Mouse (Mus musculus) forebrain, embryonic 12.5 days (tissue): ENCODE measurements at regions not wholly inside any gene's neighbourhood (a gene's known extent, or its start where the extent isn't known, plus 50 kb on each side); places are given as distances from the start of the nearest gene placed in this dataset. TPM values are rescaled to one million over a fixed set of nuclear protein-coding genes. Genes with fewer than 3 reads are reported as not detected.

Source experiments
- ATAC-seq: fragments of 200-750 bp; cut with Nextera tagmentation; 2 replicates; pipeline ENCODE4 v1.8.0; 2017; ENCODE audit warnings: moderate TSS enrichment; ENCODE audit not compliant: low FRiP score
- H3K27ac ChIP-seq: fragments of 300-500 bp; sonication (generic); 2 replicates; pipeline ENCODE4 v1.5.1; 2016; ENCODE audit warnings: mild to moderate bottlenecking
- H3K27me3 ChIP-seq: fragments of 300-500 bp; sonication (generic); 2 replicates; pipeline ENCODE4 v1.6.1; 2016; ENCODE audit warnings: mild to moderate bottlenecking
- H3K36me3 ChIP-seq: fragments of 300-500 bp; sonication (generic); replicated peaks from 2 replicates; pipeline ENCODE4 v1.6.1; 2016; ENCODE audit warnings: mild to moderate bottlenecking
- H3K4me1 ChIP-seq: fragments of 300-500 bp; sonication (generic); 2 replicates; pipeline ENCODE4 v1.6.1; 2016
- H3K4me2 ChIP-seq: fragments of 300-500 bp; sonication (generic); 2 replicates; pipeline ENCODE4 v1.6.1; 2016; ENCODE audit warnings: mild to moderate bottlenecking, moderate library complexity
- H3K4me3 ChIP-seq: fragments of 300-500 bp; sonication (generic); replicated peaks from 2 replicates; pipeline ENCODE4 v1.5.1; 2016; ENCODE audit warnings: mild to moderate bottlenecking
- H3K9ac ChIP-seq: fragments of 300-500 bp; sonication (generic); 2 replicates; pipeline ENCODE4 v1.6.1; 2016; ENCODE audit warnings: mild to moderate bottlenecking
- H3K9me3 ChIP-seq: fragments of 300-500 bp; sonication (generic); 2 replicates; pipeline ENCODE4 v1.6.1; 2016
- WGBS: fragments of 180-500 bp; shearing (Covaris S2); methylation state at CpG from one replicate; pipeline ENCODE4 v1.1.7; 2016; 5-methylcytosine and 5-hydroxymethylcytosine counted together
- microRNA-seq: library from miRNA; unstranded; fragments of <30 nt; microRNA quantifications from one replicate; pipeline ENCODE4, GENCODE M21; 2017

GRCm38 (mm10) chr10:46333231-46333630, 755.6 kb downstream of the Hace1 start:
- no peak overlapping the region for H3K4me3 ChIP-seq
- H3K9ac ChIP-seq: no peak overlapping the region
- no peaks in the 10 kb centered on the region for H3K27me3 ChIP-seq
- H3K27ac ChIP-seq: no peak overlapping the region
- no peak overlapping the region for H3K4me2 ChIP-seq
- no peak for ATAC-seq
- H3K4me1 ChIP-seq: no peaks in the 10 kb centered on the region
- no peaks in the 10 kb centered on the region for H3K36me3 ChIP-seq
- H3K9me3 ChIP-seq: no peaks in the 10 kb centered on the region

GRCm38 (mm10) chr10:46345315-46345714, 767.7 kb downstream of the Hace1 start:
- no peak overlapping the region for H3K27ac ChIP-seq
- H3K4me2 ChIP-seq: no peak overlapping the region
- 0 out of 2 replicates have a peak, but pooled peaks cover 2% of the 10 kb centered on the region for H3K4me1 ChIP-seq
- H3K27me3 ChIP-seq: no peaks in the 10 kb centered on the region
- ATAC-seq: no peak
- no peak overlapping the region for H3K9ac ChIP-seq
- no peaks in the 10 kb centered on the region for H3K36me3 ChIP-seq
- no peak overlapping the region for H3K4me3 ChIP-seq
- H3K9me3 ChIP-seq: no peaks in the 10 kb centered on the region
- WGBS: 79% methylated on average over 4 of the region's 4 CpGs

DNA sequence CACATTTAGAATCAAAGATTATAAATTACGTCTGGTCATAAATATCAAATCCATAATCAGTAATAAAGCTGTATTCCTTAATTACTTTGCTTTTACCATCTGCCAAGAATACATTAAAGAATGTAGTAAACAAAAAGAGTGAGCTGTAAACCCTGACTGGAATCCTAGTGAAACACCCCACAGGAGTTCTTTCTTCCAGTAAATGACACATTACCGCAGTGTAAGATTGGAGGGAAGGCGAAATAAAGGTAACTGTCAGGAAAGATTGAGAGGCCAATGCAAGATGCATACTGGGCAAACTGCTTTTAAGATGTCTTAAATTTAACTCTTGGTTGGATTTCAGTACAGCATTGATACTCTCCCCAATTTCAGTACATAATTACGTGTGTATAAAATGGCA, 772.0 kb downstream of the Hace1 start:
- Histone ChIP-seq H3K4me1 (0 out of 2 replicates have a peak, but pooled peaks cover 3% of the 10 kb centered on the region), H3K4me2 (no peak overlapping the region), H3K9me3 (no peaks in the 10 kb centered on the region), H3K36me3 (no peaks in the 10 kb centered on the region), H3K27me3 (no peaks in the 10 kb centered on the region), H3K9ac (no peak overlapping the region), H3K4me3 (no peak overlapping the region), H3K27ac (no peak overlapping the region)
- 51% methylated on average over 4 of the region's 4 CpGs for WGBS
- ATAC-seq: no peak

DNA sequence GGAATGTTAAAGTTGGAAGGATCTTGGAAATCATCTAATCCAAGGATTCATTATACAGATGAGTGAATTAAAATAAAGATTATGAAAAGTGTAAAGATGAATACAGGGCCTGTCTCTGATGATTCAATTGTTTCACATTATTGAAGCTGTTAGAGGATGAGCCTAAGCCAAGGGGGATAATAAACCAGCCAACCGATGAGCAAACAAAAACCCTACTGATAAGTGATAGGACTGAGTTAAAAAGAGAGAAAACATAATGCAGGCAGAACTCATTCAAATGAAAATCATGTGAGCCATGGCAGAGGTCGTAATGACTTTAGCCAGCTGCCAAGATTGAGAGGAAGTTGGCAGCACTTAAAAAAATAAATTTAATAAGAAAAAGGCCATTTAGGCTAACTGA, 772.6 kb downstream of the Hace1 start:
- 0 out of 2 replicates have a peak, but pooled peaks cover 3% of the 10 kb centered on the region for H3K4me1 ChIP-seq
- H3K27ac ChIP-seq: no peak overlapping the region
- H3K4me3 ChIP-seq: no peak overlapping the region
- H3K4me2 ChIP-seq: no peak overlapping the region
- no peaks in the 10 kb centered on the region for H3K36me3 ChIP-seq
- ATAC-seq: no peak; the same call in 1 of the 2 replicates
- H3K27me3 ChIP-seq: no peaks in the 10 kb centered on the region
- 20% methylated on average over 2 of the region's 2 CpGs for WGBS
- no peak overlapping the region for H3K9ac ChIP-seq
- H3K9me3 ChIP-seq: no peaks in the 10 kb centered on the region

DNA sequence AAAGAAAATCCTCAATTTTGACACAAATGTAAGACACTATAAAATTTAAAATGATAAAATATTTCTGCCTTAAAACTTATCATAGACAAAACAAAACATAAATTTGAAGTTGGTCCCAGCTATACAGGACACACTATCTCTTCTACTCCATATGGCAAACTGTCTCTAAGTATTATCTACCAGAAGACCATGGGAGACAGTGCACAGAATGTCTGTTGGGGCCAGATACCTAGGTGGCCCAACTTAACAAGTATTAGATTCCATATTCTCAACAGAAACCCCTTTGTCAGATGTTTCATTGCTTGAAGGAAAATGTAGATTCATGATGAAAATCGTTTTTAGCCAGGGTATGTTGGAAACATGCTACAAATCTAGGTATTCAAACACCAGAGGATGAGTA, 779.1 kb downstream of the Hace1 start:
- H3K9me3 ChIP-seq: no peaks in the 10 kb centered on the region
- H3K4me3 ChIP-seq: no peak overlapping the region
- no peak overlapping the region for H3K4me2 ChIP-seq
- H3K4me1 ChIP-seq: no peaks in the 10 kb centered on the region
- H3K27ac ChIP-seq: no peak overlapping the region
- H3K36me3 ChIP-seq: no peaks in the 10 kb centered on the region
- no peaks in the 10 kb centered on the region for H3K27me3 ChIP-seq
- H3K9ac ChIP-seq: no peak overlapping the region
- no peak for ATAC-seq
- 83% methylated on average over 1 of the region's 1 CpGs for WGBS

DNA sequence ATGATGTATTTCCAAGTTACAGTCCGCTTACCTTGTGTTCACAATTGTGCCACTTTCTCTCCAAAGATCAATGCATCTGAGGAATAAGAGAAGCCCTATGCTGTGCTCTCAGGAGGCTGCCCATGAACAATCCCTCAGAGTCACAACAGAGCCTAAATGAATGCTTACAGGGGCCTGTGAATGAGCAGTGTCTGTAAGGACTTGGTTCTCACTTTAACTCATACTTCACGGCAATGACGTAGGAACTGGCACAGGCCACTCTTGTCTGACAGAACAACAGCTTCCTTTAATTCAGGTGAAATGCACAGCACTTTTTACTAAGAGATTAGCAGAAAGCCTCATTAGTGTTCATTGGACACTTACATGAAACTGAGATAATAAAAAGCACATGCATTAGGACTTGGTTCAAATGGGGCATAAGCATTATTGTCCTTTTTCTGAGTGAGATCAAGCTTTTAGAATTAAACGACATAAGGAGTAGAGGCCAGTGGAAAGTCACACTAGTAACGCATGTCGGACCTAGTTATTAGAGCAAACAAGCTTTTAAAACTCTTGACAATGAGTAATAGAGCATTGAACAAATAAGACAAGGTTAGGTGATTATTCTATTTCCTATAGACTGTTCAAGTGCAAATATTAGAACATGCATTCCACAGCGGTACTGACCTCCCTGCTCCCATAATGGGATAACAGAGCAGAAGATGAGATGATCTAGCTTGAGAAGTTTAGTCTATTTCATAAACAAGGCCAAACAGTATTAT, 796.3 kb downstream of the Hace1 start:
- Histone ChIP-seq H3K9ac (no peak overlapping the region), H3K4me2 (no peak overlapping the region), H3K27ac (no peak overlapping the region), H3K4me3 (no peak overlapping the region), H3K9me3 (no peaks in the 10 kb centered on the region), H3K4me1 (no peaks in the 10 kb centered on the region), H3K27me3 (no peaks in the 10 kb centered on the region), H3K36me3 (no peaks in the 10 kb centered on the region)
- peak; percentile 75; the same call in 1 of the 2 replicates for ATAC-seq
- WGBS: 41% methylated on average over 7 of the region's 7 CpGs

DNA sequence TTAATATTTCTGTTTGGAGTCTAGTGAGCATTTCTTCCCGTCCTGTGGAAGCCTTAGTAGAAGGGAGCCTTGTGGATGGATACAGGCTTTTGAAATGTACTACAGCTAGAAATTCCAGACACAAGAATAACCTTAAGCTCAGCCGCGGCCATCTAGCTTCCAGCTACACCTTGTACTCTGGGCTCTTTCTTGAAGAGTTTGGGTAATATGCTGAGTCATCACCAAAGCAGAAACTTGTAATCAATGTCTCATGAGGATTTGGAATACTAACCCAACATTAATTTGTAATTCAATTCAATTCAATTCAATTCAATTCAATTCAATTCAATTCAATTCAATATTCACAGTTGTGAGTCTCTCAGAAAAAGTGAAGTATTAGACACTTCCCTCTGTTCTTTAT, 797.0 kb downstream of the Hace1 start:
- ATAC-seq: no peak
- Histone ChIP-seq H3K9ac (no peak overlapping the region), H3K27ac (no peak overlapping the region), H3K27me3 (no peaks in the 10 kb centered on the region), H3K9me3 (no peaks in the 10 kb centered on the region), H3K4me1 (no peaks in the 10 kb centered on the region), H3K4me2 (no peak overlapping the region), H3K36me3 (no peaks in the 10 kb centered on the region), H3K4me3 (no peak overlapping the region)
- 83% methylated on average over 3 of the region's 3 CpGs for WGBS

DNA sequence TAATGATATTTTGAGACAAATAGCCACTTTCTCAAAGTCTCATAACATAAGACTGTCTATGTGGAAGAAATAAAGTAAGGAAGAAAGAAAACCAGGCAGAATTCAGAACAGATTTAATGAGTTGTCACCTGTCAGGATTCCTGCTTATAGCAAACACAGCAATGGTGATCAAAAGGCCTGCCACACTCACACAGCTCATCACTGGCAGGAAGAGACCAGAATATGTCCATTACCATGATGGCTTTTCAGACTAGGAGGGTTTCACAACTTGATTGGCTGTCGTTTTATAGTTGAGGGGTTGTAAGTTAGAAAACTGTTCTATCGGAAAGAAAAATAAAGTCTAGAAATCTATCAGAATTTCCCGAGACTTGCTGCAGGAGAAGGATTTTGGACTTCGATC, 819.5 kb downstream of the Hace1 start:
- WGBS: 90% methylated on average over 4 of the region's 4 CpGs
- no peaks in the 10 kb centered on the region for H3K27me3 ChIP-seq
- H3K4me3 ChIP-seq: no peak overlapping the region
- H3K27ac ChIP-seq: no peak overlapping the region
- no peaks in the 10 kb centered on the region for H3K9me3 ChIP-seq
- no peak overlapping the region for H3K9ac ChIP-seq
- no peaks in the 10 kb centered on the region for H3K36me3 ChIP-seq
- ATAC-seq: no peak
- H3K4me2 ChIP-seq: no peak overlapping the region
- H3K4me1 ChIP-seq: no peaks in the 10 kb centered on the region

GRCm38 (mm10) chr10:46403883-46404282, 826.3 kb downstream of the Hace1 start:
- no peak overlapping the region for H3K4me2 ChIP-seq
- no peaks in the 10 kb centered on the region for H3K4me1 ChIP-seq
- no peak for ATAC-seq
- H3K9me3 ChIP-seq: no peaks in the 10 kb centered on the region
- H3K27me3 ChIP-seq: no peaks in the 10 kb centered on the region
- H3K36me3 ChIP-seq: no peaks in the 10 kb centered on the region
- WGBS: 88% methylated on average over 2 of the region's 2 CpGs
- no peak overlapping the region for H3K27ac ChIP-seq
- no peak overlapping the region for H3K9ac ChIP-seq
- no peak overlapping the region for H3K4me3 ChIP-seq

Small RNA genes lying in the stretch of these regions (microRNA-seq; reads per million reads assigned to microRNA genes)
- gene Gm27410: not detected
